Mouse (Mus musculus) small intestine, adult 2 months (tissue): ENCODE measurements around the gene Tbx18.

ENCODE experiments used
- CTCF ChIP-seq: fragments of 200-500 bp; IDR thresholded peaks from 2 replicates; pipeline ENCODE4 v1.5.1; 2012; ENCODE audit warnings: low read depth, mild to moderate bottlenecking, control low read depth, inconsistent platforms, low read length, moderate library complexity, mixed read lengths; ENCODE audit not compliant: insufficient replicate concordance, insufficient read length; ENCODE audit errors: extremely low read depth
- POLR2A ChIP-seq: fragments of 200-500 bp; IDR thresholded peaks from 2 replicates; pipeline ENCODE4 v1.6.1; 2012; ENCODE audit warnings: low read depth, mild to moderate bottlenecking, control low read depth, inconsistent platforms, low read length, moderate library complexity

GRCm38 (mm10) chr9:87733732-87734131, 2.7 kb upstream of the Tbx18 start:
- TF ChIP-seq CTCF (no peak), POLR2A (no peak)
